Mouse (Mus musculus): ENCODE measurements around the gene Nrd1.

- TF ChIP-seq CTCF (IDR thresholded peaks at IDR 0.05; ENCODE audit: borderline replicate concordance, control insufficient read depth, extremely low read depth, insufficient read depth, low read length, poor library complexity) = no peak
- TF ChIP-seq POLR2A (IDR thresholded peaks at IDR 0.05; ENCODE audit: control insufficient read depth, extremely low read depth, insufficient read depth, low read length, poor library complexity) = no peak
Measured at GRCm38 (mm10) chr4:109043294-109043693, 42.8 kb downstream of the Nrd1 start.

Data from thymus, adult 2 months (tissue).